Mouse (Mus musculus) MEL (cell line): Measurements from ENCODE around the gene Mfsd4b5. TPM values are rescaled to one million over a fixed set of nuclear protein-coding genes. Genes with fewer than 3 reads are reported as not detected.

Experiments
- DNase-seq: peaks from one replicate; pipeline ENCODE4 v3.0.0; 2011; ENCODE audit warnings: low read depth, low spot score
- H3K27ac ChIP-seq: 2 replicates; pipeline ENCODE4 v1.5.1; 2012; ENCODE audit warnings: low read depth, mild to moderate bottlenecking, control low read depth, low read length, moderate library complexity; ENCODE audit not compliant: control insufficient read depth
- H3K27me3 ChIP-seq, 2 experiments: fragments of 150-350 bp in 1 of 2; sonication (generic) in 1 of 2; 2 replicates each; pipeline ENCODE4 v1.6.1; 2012; ENCODE audit warnings: low read length in 2 of 2, mild to moderate bottlenecking in 2 of 2, improper control_type of control experiment in 1 of 2, moderate library complexity in 1 of 2; ENCODE audit not compliant: insufficient read depth in 2 of 2, control insufficient read depth in 1 of 2
- H3K36me3 ChIP-seq, 2 experiments: 2 replicates each; pipeline ENCODE4 v1.6.1; 2012 to 2014; ENCODE audit warnings: low read length in 2 of 2, improper control_type of control experiment in 1 of 2, inconsistent platforms in 1 of 2, mild to moderate bottlenecking in 1 of 2; ENCODE audit not compliant: insufficient read depth in 2 of 2, control insufficient read depth in 1 of 2
- H3K4me1 ChIP-seq, 2 experiments: fragments of 150-350 bp in 1 of 2; sonication (generic) in 1 of 2; 2 replicates each; pipeline ENCODE4 v1.6.1; 2012; ENCODE audit warnings: low read length in 2 of 2, improper control_type of control experiment in 1 of 2, mild to moderate bottlenecking in 1 of 2; ENCODE audit not compliant: insufficient read depth in 2 of 2, control insufficient read depth in 1 of 2
- H3K4me3 ChIP-seq, 2 experiments: fragments of 150-350 bp in 1 of 2; sonication (generic) in 1 of 2; 2 replicates each; pipeline ENCODE4 v1.5.1; 2012; ENCODE audit warnings: low read depth in 2 of 2, low read length in 2 of 2, mild to moderate bottlenecking in 2 of 2, moderate library complexity in 2 of 2, control low read depth in 1 of 2, improper control_type of control experiment in 1 of 2; ENCODE audit not compliant: control insufficient read depth in 1 of 2, insufficient read depth in 1 of 2
- H3K79me2 ChIP-seq: 2 replicates; pipeline ENCODE4 v1.6.1; 2012; ENCODE audit warnings: mild to moderate bottlenecking, low read length, moderate library complexity; ENCODE audit not compliant: control insufficient read depth, poor library complexity, insufficient read depth
- H3K9ac ChIP-seq: 2 replicates; pipeline ENCODE4 v1.6.1; 2012; ENCODE audit warnings: low read depth, mild to moderate bottlenecking, control low read depth, low read length, moderate library complexity; ENCODE audit not compliant: control insufficient read depth, poor library complexity, severe bottlenecking
- H3K9me3 ChIP-seq: fragments of 150-350 bp; sonication (generic); replicated peaks from 2 replicates; pipeline ENCODE4 v1.6.1; 2012; ENCODE audit warnings: mild to moderate bottlenecking, low read length, improper control_type of control experiment, moderate library complexity; ENCODE audit not compliant: insufficient read depth
- CHD1 ChIP-seq: IDR thresholded peaks from 2 replicates; pipeline ENCODE4 v1.6.1; 2012; ENCODE audit warnings: low read depth, mild to moderate bottlenecking, inconsistent platforms, low read length, improper control_type of control experiment
- CTCF ChIP-seq, 3 experiments: IDR thresholded peaks in 2 of 3; conservative IDR thresholded peaks in 1 of 3; 2 replicates each; pipeline ENCODE4 v1.5.1; 2011 to 2012; ENCODE audit warnings: low read length in 3 of 3, low read depth in 2 of 3, mild to moderate bottlenecking in 2 of 3, improper control_type of control experiment in 1 of 3, inconsistent platforms in 1 of 3, mixed read lengths in 1 of 3, moderate library complexity in 1 of 3; ENCODE audit not compliant: control insufficient read depth in 1 of 3, insufficient read depth in 1 of 3, poor library complexity in 1 of 3, severe bottlenecking in 1 of 3
- ELF1 ChIP-seq: IDR thresholded peaks from 2 replicates; pipeline ENCODE4 v1.6.1; 2014; ENCODE audit warnings: low read depth, mild to moderate bottlenecking, inconsistent platforms, low read length, improper control_type of control experiment, moderate library complexity
- EP300 ChIP-seq, 2 experiments: IDR thresholded peaks; 2 replicates each; pipeline ENCODE4 v1.6.1; 2011; ENCODE audit warnings: improper control_type of control experiment in 2 of 2, low read length in 2 of 2, low read depth in 1 of 2, mild to moderate bottlenecking in 1 of 2
- ETS1 ChIP-seq: IDR thresholded peaks from 2 replicates; pipeline ENCODE4 v1.6.1; 2012; ENCODE audit warnings: low read depth, mild to moderate bottlenecking, inconsistent platforms, low read length, improper control_type of control experiment, moderate library complexity
- GABPA ChIP-seq: IDR thresholded peaks from 2 replicates; pipeline ENCODE4 v1.6.1; 2012; ENCODE audit warnings: low read depth, mild to moderate bottlenecking, inconsistent platforms, low read length, improper control_type of control experiment, moderate library complexity
- KAT2A ChIP-seq: conservative IDR thresholded peaks from 2 replicates; pipeline ENCODE4 v1.6.1; 2012; ENCODE audit warnings: low read depth, low read length, improper control_type of control experiment, inconsistent platforms
- MEF2A ChIP-seq: IDR thresholded peaks from 2 replicates; pipeline ENCODE4 v1.6.1; 2014; ENCODE audit warnings: low read depth, mild to moderate bottlenecking, inconsistent platforms, low read length, improper control_type of control experiment; ENCODE audit not compliant: poor library complexity, insufficient replicate concordance, severe bottlenecking; ENCODE audit errors: extremely low read depth
- MYB ChIP-seq: IDR thresholded peaks from 2 replicates; pipeline ENCODE4 v1.6.1; 2011; ENCODE audit warnings: mild to moderate bottlenecking, low read depth, low read length, improper control_type of control experiment
- NRF1 ChIP-seq: IDR thresholded peaks from 2 replicates; pipeline ENCODE4 v1.6.1; 2014; ENCODE audit warnings: low read depth, mild to moderate bottlenecking, inconsistent platforms, low read length, improper control_type of control experiment, moderate library complexity; ENCODE audit not compliant: poor library complexity, insufficient read depth, severe bottlenecking
- SMC3 ChIP-seq: IDR thresholded peaks from 2 replicates; pipeline ENCODE4 v1.6.1; 2011; ENCODE audit warnings: low read depth, low read length, improper control_type of control experiment
- TCF12 ChIP-seq: IDR thresholded peaks from 2 replicates; pipeline ENCODE4 v1.6.1; 2014; ENCODE audit warnings: low read depth, mild to moderate bottlenecking, inconsistent platforms, low read length, improper control_type of control experiment, moderate library complexity
- ZC3H11A ChIP-seq: IDR thresholded peaks from 2 replicates; pipeline ENCODE4 v1.6.1; 2012; ENCODE audit warnings: low read depth, mild to moderate bottlenecking, inconsistent platforms, low read length, improper control_type of control experiment
- ZKSCAN1 ChIP-seq: IDR thresholded peaks from 2 replicates; pipeline ENCODE4 v1.6.1; 2012; ENCODE audit warnings: low read depth, mild to moderate bottlenecking, inconsistent platforms, low read length, improper control_type of control experiment, moderate library complexity
- polyA plus RNA-seq, 2 experiments: library from polyadenylated mRNA; stranded (reverse) in 1 of 2; unstranded in 1 of 2; fragments of >175 nt in 1 of 2; fragments of >200 nt in 1 of 2; gene quantifications; 2 replicates each; pipeline versions ENCODE4 v1.2.1 to v1.2.4; 2012; ENCODE audit warnings: low replicate concordance in 2 of 2, low read depth in 1 of 2; ENCODE audit not compliant: insufficient read length in 2 of 2, insufficient read depth in 1 of 2, missing spikeins in 1 of 2
- total RNA-seq: library from RNA; depleted of rRNA; stranded (reverse); fragments of 300-350 nt; gene quantifications from 2 replicates; pipeline ENCODE4 v1.2.3, GENCODE M21; 2012

The Mfsd4b5 gene
- total and polyA plus RNA-seq, 3 experiments = not detected

DNA sequence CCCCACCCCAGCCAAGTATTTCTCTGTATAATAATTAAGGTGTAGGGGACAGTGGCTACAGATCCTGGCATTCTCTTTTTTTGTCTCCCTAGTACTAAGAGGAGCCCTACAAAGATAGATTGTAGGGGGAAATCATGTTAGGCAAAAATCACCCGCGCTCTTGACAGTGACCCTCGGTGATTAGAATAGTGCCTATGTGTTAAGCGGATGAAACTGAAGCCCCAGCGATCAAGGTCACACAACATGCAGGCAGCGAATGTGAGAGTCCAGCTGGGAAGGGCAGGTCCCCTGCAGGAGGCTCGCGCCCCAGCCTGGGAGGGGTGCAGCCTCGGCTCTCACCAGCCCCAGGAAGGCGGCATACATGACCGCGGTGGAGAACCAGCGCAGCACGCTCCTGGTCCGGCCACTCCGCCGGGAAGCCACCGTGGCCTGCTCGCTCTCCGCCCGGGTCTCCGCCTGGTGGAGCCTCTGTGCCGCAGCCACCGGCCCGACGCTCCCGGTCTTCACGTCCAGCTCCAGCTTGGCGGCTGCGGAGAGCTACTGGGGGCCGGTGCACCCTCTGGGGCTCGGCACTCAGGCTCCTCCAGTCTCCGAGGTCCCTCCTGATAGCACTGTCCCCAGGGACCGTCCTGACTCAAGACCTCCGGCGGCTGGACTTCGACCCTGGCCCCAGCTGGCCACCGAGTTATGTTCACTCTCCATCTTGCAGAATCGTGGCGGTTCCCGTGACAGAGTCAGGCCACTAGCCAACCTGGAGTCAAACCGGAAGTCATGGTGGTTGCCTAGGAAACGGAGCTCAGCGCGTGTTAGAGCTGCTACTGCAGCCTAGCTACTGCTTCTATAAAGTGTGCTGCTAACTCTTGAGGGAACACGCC lies 38.3 kb upstream of the Mfsd4b5 start, which contains the start of gene Mfsd4b1:
TSS of gene Mfsd4b1 (minus strand) at position 715 of the 875 bp plus-strand sequence.
- H3K36me3 ChIP-seq = no peaks in the 10 kb centered on the region
- TF ChIP-seq ZC3H11A (no peak), SMC3 (no peak), MEF2A (no peak), ELF1 (no peak)
- H3K27me3 ChIP-seq = no peaks in the 10 kb centered on the region; a peak in 1 of 4 replicates
- H3K4me3 ChIP-seq = no peak within 1 kb of the TSS
- H3K9ac ChIP-seq = no peak within 1 kb of the TSS
- H3K9me3 ChIP-seq = no peaks in the 10 kb centered on the region
- no peaks in the 10 kb centered on the region for H3K79me2 ChIP-seq
- H3K27ac ChIP-seq = no peak within 1 kb of the TSS
- no peak for DNase-seq
- H3K4me1 ChIP-seq = no peaks in the 10 kb centered on the region

DNA sequence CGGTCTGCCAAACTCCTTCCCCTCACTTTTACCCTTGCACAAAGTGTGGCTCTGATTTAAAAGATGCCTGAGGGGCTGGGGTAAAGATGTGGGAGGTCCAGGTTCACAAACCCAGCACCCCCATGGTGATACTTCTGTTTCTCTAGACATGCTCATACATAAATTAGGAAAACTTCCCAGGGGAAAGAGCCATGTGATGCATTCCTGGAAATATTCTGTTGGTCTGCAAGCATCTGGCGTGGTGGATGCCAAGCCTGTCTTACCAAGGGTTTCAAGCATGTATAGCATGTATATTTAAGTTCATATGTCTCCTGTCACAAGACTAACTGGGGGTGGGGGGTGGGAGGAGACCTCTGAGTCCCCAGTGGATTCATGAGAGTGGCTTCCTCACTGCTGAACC lies 34.0 kb upstream of the Mfsd4b5 start:
- Histone ChIP-seq H3K36me3 (no peaks in the 10 kb centered on the region), H3K4me3 (no peak overlapping the region), H3K9ac (no peak overlapping the region), H3K27ac (no peak overlapping the region), H3K27me3 (peaks cover 0 to 2% of the 10 kb centered on the region in 2 experiments; a peak in 2 of 4 replicates), H3K79me2 (no peaks in the 10 kb centered on the region), H3K9me3 (no peaks in the 10 kb centered on the region), H3K4me1 (no peaks in the 10 kb centered on the region)
- TF ChIP-seq EP300 (IDR thresholded peaks at IDR 0.05; ENCODE audit: low read depth in 1 of 2, low read length in 2 of 2) = no peak
- no peak for TF ChIP-seq MEF2A
- no peak for TF ChIP-seq CTCF (IDR thresholded peaks at IDR 0.05 in 2 of 3, conservative IDR thresholded peaks at IDR 0.05 in 1 of 3; ENCODE audit: control insufficient read depth in 1 of 3, insufficient read depth in 1 of 3, low read depth in 2 of 3, low read length in 3 of 3, poor library complexity in 1 of 3, severe bottlenecking in 1 of 3)
- TF ChIP-seq ETS1 = no peak
- no peak for TF ChIP-seq TCF12
- TF ChIP-seq KAT2A = no peak
- TF ChIP-seq NRF1 = no peak
- TF ChIP-seq ZKSCAN1 = no peak
- no peak for TF ChIP-seq SMC3
- no peak for TF ChIP-seq MYB
- no peak for TF ChIP-seq CHD1
- TF ChIP-seq GABPA = no peak
- no peak for DNase-seq
